Mouse (Mus musculus) intestine, embryonic 14.5 days (tissue): Measurements from ENCODE around the gene Samd7. TPM values are rescaled to one million over a fixed set of nuclear protein-coding genes. Genes with fewer than 3 reads are reported as not detected.
A peak's percentile ranks its signal among the peaks of the same experiment; 100 is the strongest.

ENCODE experiments used
- ATAC-seq: fragments of 200-750 bp; cut with Nextera tagmentation; replicated peaks from 2 replicates; pipeline ENCODE4 v1.8.0; 2017; ENCODE audit warnings: low read depth, moderate number of reproducible peaks, moderate TSS enrichment, moderate library complexity; ENCODE audit not compliant: low FRiP score, low TSS enrichment
- DNase-seq: peaks from one replicate; pipeline ENCODE4 v3.0.0-alpha.2; 2018; ENCODE audit warnings: low spot score
- H3K27ac ChIP-seq: fragments of 300-500 bp; sonication (generic); 2 replicates; pipeline ENCODE4 v1.5.1; 2014; ENCODE audit warnings: low read depth, mild to moderate bottlenecking, control low read depth
- H3K27me3 ChIP-seq: fragments of 300-500 bp; sonication (generic); replicated peaks from 2 replicates; pipeline ENCODE4 v1.6.1; 2014; ENCODE audit warnings: low read length, control low read depth; ENCODE audit not compliant: control insufficient read depth, insufficient read depth
- H3K36me3 ChIP-seq: fragments of 300-500 bp; sonication (generic); 2 replicates; pipeline ENCODE4 v1.6.1; 2014; ENCODE audit warnings: low read length, control low read depth; ENCODE audit not compliant: control insufficient read depth, insufficient read depth
- H3K4me1 ChIP-seq: fragments of 300-500 bp; sonication (generic); replicated peaks from 2 replicates; pipeline ENCODE4 v1.6.1; 2014; ENCODE audit warnings: low read length, control low read depth, mixed read lengths; ENCODE audit not compliant: control insufficient read depth, insufficient read depth
- H3K4me2 ChIP-seq: fragments of 300-500 bp; sonication (generic); 2 replicates; pipeline ENCODE4 v1.6.1; 2014; ENCODE audit warnings: low read length
- H3K4me3 ChIP-seq: fragments of 300-500 bp; sonication (generic); 2 replicates; pipeline ENCODE4 v1.5.1; 2014; ENCODE audit warnings: low read depth, low read length, control low read depth, mixed read lengths
- H3K9ac ChIP-seq: fragments of 300-500 bp; sonication (generic); 2 replicates; pipeline ENCODE4 v1.6.1; 2014; ENCODE audit warnings: mild to moderate bottlenecking, low read length
- H3K9me3 ChIP-seq: fragments of 300-500 bp; sonication (generic); 2 replicates; pipeline ENCODE4 v1.6.1; 2016; ENCODE audit warnings: low read length, control low read depth; ENCODE audit not compliant: control insufficient read depth
- WGBS: fragments of 180-500 bp; shearing (Covaris S2); extraction: QIAGEN DNeasy Blood & Tissue Kit; methylation state at CpG from one replicate; pipeline ENCODE4 v1.1.7; 2014; 5-methylcytosine and 5-hydroxymethylcytosine counted together
- polyA plus RNA-seq: library from polyadenylated mRNA; unstranded; fragments of >200 nt; fragmentation: Nextera tagmentation; extraction: Ambion mirVana; gene quantifications from 2 replicates; pipeline ENCODE4 v1.2.1, GENCODE M21; 2014

Samd7 gene
- polyA plus RNA-seq, 1 experiment from 2014 or later = not detected

GRCm38 (mm10) chr3:30736809-30737208 is 9.3 kb upstream of the Samd7 start:
- no peak overlapping the region for H3K9ac ChIP-seq
- no peak for ATAC-seq
- no peaks in the 10 kb centered on the region for H3K4me1 ChIP-seq
- H3K4me2 ChIP-seq = no peak overlapping the region
- no peak for DNase-seq
- H3K9me3 ChIP-seq = no peaks in the 10 kb centered on the region
- H3K36me3 ChIP-seq = no peaks in the 10 kb centered on the region
- H3K27ac ChIP-seq = no peak overlapping the region
- WGBS = 72% methylated on average over 9 of the region's 9 CpGs
- no peak overlapping the region for H3K4me3 ChIP-seq
- no peaks in the 10 kb centered on the region for H3K27me3 ChIP-seq

GRCm38 (mm10) chr3:30741306-30741705 is 4.8 kb upstream of the Samd7 start:
- Histone ChIP-seq H3K27ac (no peak overlapping the region), H3K9ac (no peak overlapping the region)
- 87% methylated on average over 6 of the region's 6 CpGs for WGBS

DNA sequence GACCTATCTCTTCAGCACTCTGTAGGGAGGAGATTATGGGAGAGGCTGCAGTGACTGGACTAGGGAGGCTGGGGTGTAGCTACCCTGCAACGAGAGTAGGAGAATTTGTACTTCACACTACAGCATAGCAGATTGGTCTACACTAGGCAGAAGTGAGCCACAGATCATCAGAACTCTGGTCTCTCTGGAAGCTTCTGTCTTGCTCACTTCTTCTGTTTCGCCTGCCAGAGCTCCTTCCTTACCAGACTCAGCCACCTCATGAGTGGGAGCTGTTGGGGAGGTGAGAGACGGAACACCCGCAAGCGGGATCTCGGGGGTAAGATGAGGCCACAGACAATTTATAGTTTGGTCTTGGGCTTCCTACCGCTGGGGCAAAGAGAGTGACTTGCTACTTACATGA is 3.2 kb upstream of the Samd7 start:
- no peak overlapping the region for H3K27ac ChIP-seq
- H3K36me3 ChIP-seq = no peaks in the 10 kb centered on the region
- DNase-seq (no peak), ATAC-seq (no peak)
- no peaks in the 10 kb centered on the region for H3K4me1 ChIP-seq
- H3K9ac ChIP-seq = no peak overlapping the region
- H3K9me3 ChIP-seq = no peaks in the 10 kb centered on the region
- WGBS = 89% methylated on average over 7 of the region's 7 CpGs
- no peak overlapping the region for H3K4me2 ChIP-seq
- no peak overlapping the region for H3K4me3 ChIP-seq
- H3K27me3 ChIP-seq = no peaks in the 10 kb centered on the region

More at GRCm38 (mm10) chr3:30741306-30741705, 4.8 kb upstream of the Samd7 start:
- DNase-seq (no peak), ATAC-seq (no peak)
- Histone ChIP-seq H3K27me3 (no peaks in the 10 kb centered on the region), H3K4me3 (no peak overlapping the region), H3K9me3 (no peaks in the 10 kb centered on the region), H3K4me2 (no peak overlapping the region), H3K36me3 (no peaks in the 10 kb centered on the region), H3K4me1 (no peaks in the 10 kb centered on the region)

DNA sequence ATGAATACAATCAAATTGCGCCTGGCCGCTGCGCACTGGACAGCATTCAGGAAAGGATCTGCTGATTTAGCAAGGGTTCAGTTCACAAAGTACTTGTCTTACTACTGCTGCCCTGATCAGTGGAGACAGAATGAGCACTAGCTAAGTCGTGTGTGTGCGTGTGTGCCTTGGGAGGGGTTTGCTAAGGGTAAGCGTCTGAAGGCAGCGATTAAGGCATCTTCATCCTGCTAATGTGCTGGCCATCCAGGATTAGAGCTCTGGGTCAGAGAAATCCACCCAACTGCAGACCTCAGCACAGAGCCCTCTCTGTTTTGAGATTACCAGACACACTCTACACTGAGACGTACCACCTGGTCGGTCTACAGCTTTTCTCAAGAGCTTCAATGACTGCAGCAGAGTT is 2.2 kb downstream of the Samd7 start:
- H3K27ac ChIP-seq = no peak overlapping the region
- no peak overlapping the region for H3K4me3 ChIP-seq
- H3K36me3 ChIP-seq = no peaks in the 10 kb centered on the region
- no peaks in the 10 kb centered on the region for H3K27me3 ChIP-seq
- no peak overlapping the region for H3K4me2 ChIP-seq
- no peak overlapping the region for H3K9ac ChIP-seq
- no peaks in the 10 kb centered on the region for H3K4me1 ChIP-seq
- DNase-seq (no peak), ATAC-seq (no peak)
- WGBS = 61% methylated on average over 9 of the region's 9 CpGs
- H3K9me3 ChIP-seq = no peaks in the 10 kb centered on the region

DNA sequence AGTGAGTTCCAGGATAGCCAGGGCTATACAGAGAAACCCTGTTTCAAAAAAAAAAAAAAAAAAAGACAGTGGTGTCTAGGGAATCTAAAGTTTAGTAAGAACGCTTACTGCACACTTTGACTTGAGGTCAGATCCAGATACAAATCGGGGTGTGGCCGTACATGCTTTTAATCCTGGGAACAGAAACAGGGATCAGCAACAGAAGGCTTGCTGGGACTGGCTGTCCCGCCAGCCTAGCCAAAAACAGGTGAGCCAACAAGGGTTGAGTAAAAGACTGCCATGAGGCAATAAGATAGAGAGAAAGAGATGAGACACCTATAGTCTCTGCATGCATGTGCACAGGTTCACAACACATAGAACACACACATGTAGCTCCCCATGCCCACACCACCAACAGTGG is 8.6 kb downstream of the Samd7 start:
- no peak for DNase-seq
- no peaks in the 10 kb centered on the region for H3K36me3 ChIP-seq
- WGBS = 88% methylated on average over 4 of the region's 4 CpGs
- H3K4me1 ChIP-seq = no peaks in the 10 kb centered on the region
- no peak overlapping the region for H3K4me2 ChIP-seq
- H3K9ac ChIP-seq = no peak overlapping the region
- ATAC-seq = no peak
- H3K4me3 ChIP-seq = no peak overlapping the region
- H3K27me3 ChIP-seq = no peaks in the 10 kb centered on the region
- H3K27ac ChIP-seq = no peak overlapping the region
- H3K9me3 ChIP-seq = no peaks in the 10 kb centered on the region

DNA sequence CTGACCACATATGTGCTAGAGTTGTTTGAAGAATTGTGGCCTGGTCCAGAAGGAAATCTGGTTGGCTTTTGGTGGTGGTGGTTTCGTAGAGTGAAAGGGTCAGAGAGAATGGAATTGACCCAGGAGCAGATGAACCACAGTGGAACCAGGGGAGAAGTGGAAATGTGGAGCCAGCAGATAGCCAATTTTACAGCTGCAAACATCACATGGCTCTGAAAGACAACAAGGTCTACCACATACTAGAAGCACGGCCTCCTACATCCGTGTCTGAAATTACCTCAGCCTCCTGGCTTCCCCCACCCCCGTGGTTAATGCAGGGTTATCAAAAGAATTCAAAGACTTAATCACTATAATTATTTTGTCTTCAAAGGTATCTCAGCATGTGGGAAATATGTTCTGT is 18.8 kb downstream of the Samd7 start:
- 90% methylated on average over 4 of the region's 4 CpGs for WGBS
- ATAC-seq = no peak
- no peaks in the 10 kb centered on the region for H3K4me1 ChIP-seq

DNA sequence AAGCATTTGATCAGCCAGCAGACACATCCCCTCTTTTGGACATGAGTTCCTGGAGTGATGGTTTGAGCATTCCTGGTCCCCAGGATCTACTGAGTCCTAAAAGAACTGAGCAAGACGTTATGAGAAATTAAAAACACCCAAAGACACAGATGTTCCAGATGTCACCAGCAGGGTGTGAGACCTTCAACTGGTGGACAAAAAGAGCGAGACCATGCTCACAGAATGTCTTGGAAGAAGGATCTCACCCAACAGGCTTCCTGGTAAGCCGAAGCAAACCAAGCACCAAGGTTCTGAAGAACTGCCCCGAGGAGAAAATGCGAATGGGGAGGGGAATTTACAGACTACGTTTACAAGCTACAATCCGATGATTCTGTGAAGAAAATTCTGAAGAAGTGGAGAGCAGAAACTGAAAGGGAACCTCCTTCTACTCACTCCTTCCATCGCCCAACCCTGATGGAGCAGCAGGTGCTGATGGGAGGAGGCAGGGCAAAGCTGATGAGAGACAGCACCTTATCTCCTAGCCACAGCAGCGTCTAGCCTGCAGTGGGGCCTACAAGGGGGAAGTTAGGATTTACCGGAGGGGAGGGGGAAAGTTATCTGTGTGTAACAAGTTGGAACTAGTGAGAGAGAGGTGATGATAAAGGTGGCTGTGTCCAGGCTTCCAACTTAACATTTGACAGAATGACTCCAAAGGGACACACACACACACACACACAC is 19.4 kb downstream of the Samd7 start:
- Histone ChIP-seq H3K36me3 (no peaks in the 10 kb centered on the region), H3K4me1 (no peaks in the 10 kb centered on the region), H3K27me3 (no peaks in the 10 kb centered on the region), H3K4me2 (no peak overlapping the region), H3K9me3 (no peaks in the 10 kb centered on the region), H3K9ac (no peak overlapping the region), H3K27ac (no peak overlapping the region), H3K4me3 (no peak overlapping the region)
- peak; percentile 24 for DNase-seq
- WGBS = 58% methylated on average over 10 of the region's 10 CpGs
- 0 out of 2 replicates have a peak, but pooled peaks have one; percentile 58 for ATAC-seq

More for the DNA sequence above, 18.8 kb downstream of the Samd7 start:
- H3K4me2 ChIP-seq = no peak overlapping the region
- DNase-seq = no peak
- no peaks in the 10 kb centered on the region for H3K9me3 ChIP-seq
- H3K27me3 ChIP-seq = no peaks in the 10 kb centered on the region
- H3K4me3 ChIP-seq = no peak overlapping the region
- H3K36me3 ChIP-seq = no peaks in the 10 kb centered on the region
- H3K9ac ChIP-seq = no peak overlapping the region
- no peak overlapping the region for H3K27ac ChIP-seq

DNA sequence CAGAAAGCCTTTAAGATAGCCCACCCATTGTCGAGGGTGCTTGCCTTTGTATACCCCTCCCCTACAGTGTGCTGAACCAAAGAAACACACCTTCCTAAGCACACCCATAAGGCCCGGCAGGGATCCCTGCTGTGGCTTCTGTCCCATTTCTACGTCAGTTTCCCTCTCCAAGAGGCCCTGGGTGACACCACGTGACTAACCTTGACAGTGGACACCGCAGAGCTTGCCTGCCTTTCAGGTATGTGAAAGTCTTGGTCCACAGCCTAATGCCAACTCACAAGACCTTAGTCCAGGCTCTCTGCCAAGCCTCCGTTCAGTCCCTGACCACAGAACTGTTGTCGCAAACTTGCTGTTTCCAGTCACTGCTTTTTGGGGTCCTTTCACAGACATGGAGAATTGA is 20.1 kb downstream of the Samd7 start:
- H3K4me3 ChIP-seq = no peak overlapping the region
- DNase-seq (no peak), ATAC-seq (0 out of 2 replicates have a peak, but pooled peaks have one; percentile 27)
- H3K27ac ChIP-seq = no peak overlapping the region
- H3K9me3 ChIP-seq = no peaks in the 10 kb centered on the region
- no peaks in the 10 kb centered on the region for H3K27me3 ChIP-seq
- H3K4me2 ChIP-seq = no peak overlapping the region
- H3K4me1 ChIP-seq = no peaks in the 10 kb centered on the region
- WGBS = 66% methylated on average over 7 of the region's 7 CpGs
- no peak overlapping the region for H3K9ac ChIP-seq
- H3K36me3 ChIP-seq = no peaks in the 10 kb centered on the region

GRCm38 (mm10) chr3:30767271-30767670 is 21.2 kb downstream of the Samd7 start:
- no peak overlapping the region for H3K4me2 ChIP-seq
- H3K4me1 ChIP-seq = no peaks in the 10 kb centered on the region
- H3K9me3 ChIP-seq = no peaks in the 10 kb centered on the region
- ATAC-seq (no peak), DNase-seq (peak; percentile 32)
- no peak overlapping the region for H3K9ac ChIP-seq
- 87% methylated on average over 6 of the region's 6 CpGs for WGBS
- no peak overlapping the region for H3K4me3 ChIP-seq
- H3K36me3 ChIP-seq = no peaks in the 10 kb centered on the region
- no peaks in the 10 kb centered on the region for H3K27me3 ChIP-seq
- no peak overlapping the region for H3K27ac ChIP-seq
